Comparison of ENCODE assay signal across 27 mouse cellular contexts in the genomic region with DNA sequence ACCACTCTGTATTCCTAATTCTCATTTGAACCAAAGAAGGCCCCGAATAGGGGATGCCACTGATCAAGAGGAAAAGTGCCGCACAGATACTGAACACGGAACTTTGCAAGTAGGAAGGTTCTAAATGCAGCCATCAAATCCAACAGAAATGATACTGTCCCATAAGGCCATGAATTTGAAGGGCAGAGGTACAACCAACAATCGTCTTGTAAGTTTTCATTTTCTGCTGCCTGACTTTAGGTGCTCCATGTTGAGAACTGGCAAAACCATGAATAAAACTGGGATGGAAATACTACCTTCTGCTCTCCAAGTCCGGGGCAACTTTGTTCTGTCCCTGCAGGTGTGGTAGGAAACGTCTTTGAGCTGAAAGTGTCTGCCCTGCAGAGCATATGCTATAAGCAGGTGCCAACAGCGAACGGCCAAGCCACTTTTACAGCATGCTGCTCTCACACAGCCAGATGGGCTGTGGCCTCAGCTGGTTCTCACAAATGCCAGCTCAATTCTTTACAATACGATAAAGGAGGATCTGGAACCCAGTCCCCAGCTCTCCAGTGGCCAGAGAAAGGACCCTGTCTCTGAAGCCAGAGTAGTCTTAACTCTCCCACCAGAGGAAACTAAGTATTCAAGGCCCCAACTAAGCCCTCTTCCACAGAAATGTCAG. TPM values are rescaled to one million over a fixed set of nuclear protein-coding genes. Genes with fewer than 3 reads are reported as not detected.
DNase-seq lines count a peak whose midpoint lies in the region; ATAC-seq and TF ChIP-seq lines count a peak whose summit lies in the region.
"Had no signal": no experiment of that assay in that cellular context is flagged by ENCODE, and none has a peak within 500 bp of the region (broad histone marks: within the 10 kb centered on the region; RNA-seq: fewer than 3 reads in every experiment).

No protein-coding gene starts in this region.

- no peaks in the 10 kb centered on the region for H3K9me3 ChIP-seq in hindbrain, postnatal 0 days (ENCODE audit: low read length)
- no peaks in the 10 kb centered on the region for H3K9me3 ChIP-seq in hindbrain, embryonic 13.5 days
- H3K9me3 ChIP-seq: embryonic facial prominence, embryonic 10.5 days; embryonic facial prominence, embryonic 15.5 days; forebrain, embryonic 13.5 days; heart, embryonic 10.5 days; heart, embryonic 15.5 days; limb, embryonic 12.5 days; liver, embryonic 15.5 days had no signal

- WGBS in hindbrain, postnatal 0 days, result 78% methylated on average over 9 of the region's 9 CpGs
- WGBS in hindbrain, embryonic 13.5 days, result 93% methylated on average over 9 of the region's 9 CpGs

- ATAC-seq in cerebellum, adult (ENCODE audit: insufficient number of reproducible peaks, low FRiP score, low TSS enrichment), result 0 out of 2 replicates have a peak, but pooled peaks have one; percentile 16
- ATAC-seq in frontal cortex, adult (ENCODE audit: low TSS enrichment), result peak; percentile 5; the same call in 1 of the 2 replicates
- peak; percentile 9; the same call in 1 of the 2 replicates for ATAC-seq in hindbrain, postnatal 0 days
- no peak for ATAC-seq in hindbrain, embryonic 13.5 days (ENCODE audit: low FRiP score)
- ATAC-seq: activated CD4-positive, CD25-positive, alpha-beta regulatory T cell, adult 4 months; forebrain, embryonic 13.5 days had no signal

- H3K9ac ChIP-seq in hindbrain, postnatal 0 days (replicated peaks; ENCODE audit: low read length), result no peak overlapping the region
- no peak overlapping the region for H3K9ac ChIP-seq in hindbrain, embryonic 13.5 days
- H3K9ac ChIP-seq: embryonic facial prominence, embryonic 15.5 days; forebrain, embryonic 13.5 days; heart, embryonic 15.5 days; limb, embryonic 12.5 days; liver, embryonic 15.5 days; lung, embryonic 14.5 days had no signal

- H3K4me3 ChIP-seq in hindbrain, postnatal 0 days (ENCODE audit: low read length), result no peak overlapping the region
- H3K4me3 ChIP-seq in hindbrain, embryonic 13.5 days, result no peak overlapping the region
- H3K4me3 ChIP-seq: embryonic facial prominence, embryonic 10.5 days; embryonic facial prominence, embryonic 15.5 days; forebrain, embryonic 13.5 days; heart, embryonic 10.5 days; heart, embryonic 15.5 days; left cerebral cortex, adult 2 months; limb, embryonic 12.5 days; liver, embryonic 15.5 days had no signal

- H3K36me3 ChIP-seq in hindbrain, postnatal 0 days (ENCODE audit: insufficient read depth, low read length), result peaks cover 17% of the 10 kb centered on the region
- peaks cover 26% of the 10 kb centered on the region for H3K36me3 ChIP-seq in hindbrain, embryonic 13.5 days

- no peaks in the 10 kb centered on the region for H3K4me1 ChIP-seq in hindbrain, postnatal 0 days (ENCODE audit: insufficient read depth, low read length)
- no peaks in the 10 kb centered on the region for H3K4me1 ChIP-seq in hindbrain, embryonic 13.5 days (replicated peaks)
- H3K4me1 ChIP-seq: embryonic facial prominence, embryonic 10.5 days; embryonic facial prominence, embryonic 15.5 days; heart, embryonic 15.5 days; limb, embryonic 12.5 days; liver, embryonic 15.5 days had no signal

- no peak for TF ChIP-seq CTCF in hindbrain, postnatal 0 days (IDR thresholded peaks at IDR 0.05; ENCODE audit: low read depth)

- H3K4me2 ChIP-seq in hindbrain, postnatal 0 days (ENCODE audit: low read depth, low read length), result no peak overlapping the region
- no peak overlapping the region for H3K4me2 ChIP-seq in hindbrain, embryonic 13.5 days
- H3K4me2 ChIP-seq: embryonic facial prominence, embryonic 15.5 days; forebrain, embryonic 13.5 days; heart, embryonic 15.5 days; limb, embryonic 12.5 days; liver, embryonic 15.5 days; lung, embryonic 14.5 days had no signal

- H3K27ac ChIP-seq in hindbrain, postnatal 0 days, result no peak overlapping the region
- no peak overlapping the region for H3K27ac ChIP-seq in hindbrain, embryonic 13.5 days
- H3K27ac ChIP-seq: embryonic facial prominence, embryonic 10.5 days; embryonic facial prominence, embryonic 15.5 days; forebrain, embryonic 13.5 days; heart, embryonic 10.5 days; heart, embryonic 15.5 days; left cerebral cortex, adult 2 months; limb, embryonic 12.5 days; liver, embryonic 15.5 days had no signal

- no peak for DNase-seq in cerebellum, postnatal 4 days (ENCODE audit: low spot score in 2 of 2)
- DNase-seq in frontal cortex, postnatal 25 days (ENCODE audit: low spot score in 2 of 2), result no peak
- DNase-seq in hindbrain, postnatal 0 days (ENCODE audit: low spot score), result no peak
- peak; percentile 42 for DNase-seq in brain, adult 2 months (ENCODE audit: low read depth, low spot score)
- DNase-seq in thymus, postnatal 36 days, result no peak
- DNase-seq: adrenal gland, adult 2 months; adrenal gland, postnatal 36 days; kidney, adult 11 months; kidney, postnatal 14 days; lung, embryonic 14.5 days; lung, postnatal 14 days; right cerebral cortex, adult 18-20 months; spleen, adult 18-20 months; thymus, postnatal 14 days had no signal

- H3K27me3 ChIP-seq in hindbrain, postnatal 0 days (ENCODE audit: insufficient read depth, low read length), result no peaks in the 10 kb centered on the region
- no peaks in the 10 kb centered on the region for H3K27me3 ChIP-seq in hindbrain, embryonic 13.5 days
- H3K27me3 ChIP-seq: CH12.LX; embryonic facial prominence, embryonic 15.5 days; forebrain, embryonic 13.5 days; heart, embryonic 15.5 days; limb, embryonic 12.5 days; liver, embryonic 15.5 days had no signal

RNA-seq across cellular contexts. Expression of gene Sri, which starts 28.2 kb away (rescaled TPM):
- total RNA-seq in hindbrain, postnatal 0 days (2014; rRNA removed), result 106 and 108 TPM in 2 replicates
- 170 and 175 TPM in 2 replicates for polyA plus RNA-seq in hindbrain, postnatal 0 days (2015; fragmentation: Nextera tagmentation; extraction: Ambion mirVana)
- 182 and 185 TPM in 2 replicates for polyA plus RNA-seq in hindbrain, embryonic 13.5 days (2015; fragmentation: Nextera tagmentation; extraction: Ambion mirVana)
